Mouse (Mus musculus): Measurements from ENCODE around the gene Glb1l3. TPM values are rescaled to one million over a fixed set of nuclear protein-coding genes. Genes with fewer than 3 reads are reported as not detected.

Glb1l3 gene
- polyA plus RNA-seq, 1 experiment: not detected

- Histone ChIP-seq H3K4me3 (ENCODE audit: insufficient read depth, low read depth, low read length) (no peak overlapping the region), H3K27ac (replicated peaks; ENCODE audit: low read depth, low read length) (no peak overlapping the region), H3K4me1 (ENCODE audit: control insufficient read depth, insufficient read depth, insufficient read length, low read length) (no peaks in the 10 kb centered on the region)
These were observed 92.5 kb downstream of the Glb1l3 start for GRCm38 (mm10) chr9:26768181-26768580.

Other genes with a start within 250 kb of the Glb1l3 start
- gene B3gat1, start 127.2 kb downstream of the Glb1l3 start, polyA plus RNA-seq (2012; ENCODE audit: insufficient read depth, insufficient read length, missing spikeins): not detected in 2 replicates
- gene Glb1l2, start 54.4 kb downstream of the Glb1l3 start, polyA plus RNA-seq (2012; ENCODE audit: insufficient read depth, insufficient read length, missing spikeins): 17.1 and 17.9 TPM in 2 replicates
- gene Gm1110, start 62.2 kb upstream of the Glb1l3 start, polyA plus RNA-seq (2012; ENCODE audit: insufficient read depth, insufficient read length, missing spikeins): not detected in 2 replicates
- gene Acad8, start 138.7 kb upstream of the Glb1l3 start, polyA plus RNA-seq (2012; ENCODE audit: insufficient read depth, insufficient read length, missing spikeins): 42.3 and 54.9 TPM in 2 replicates
- gene Thyn1, start 138.8 kb upstream of the Glb1l3 start, polyA plus RNA-seq (2012; ENCODE audit: insufficient read depth, insufficient read length, missing spikeins): 29.5 and 36.6 TPM in 2 replicates
- 15.9 and 16.4 TPM in 2 replicates for gene Vps26b, start 169.2 kb upstream of the Glb1l3 start, polyA plus RNA-seq (2012; ENCODE audit: insufficient read depth, insufficient read length, missing spikeins)
- gene Ncapd3, start 169.3 kb upstream of the Glb1l3 start, polyA plus RNA-seq (2012; ENCODE audit: insufficient read depth, insufficient read length, missing spikeins): 7.2 and 9.8 TPM in 2 replicates

Measured in brown adipose tissue, adult 24 weeks (tissue).